Mouse (Mus musculus) thymus, adult 2 months (tissue): ENCODE results near the gene Pms2.

Source experiments
- CTCF ChIP-seq: fragments of 200-500 bp; IDR thresholded peaks from 2 replicates; pipeline ENCODE4 v1.5.1; 2012; ENCODE audit warnings: mild to moderate bottlenecking, control low read depth, low read length, moderate library complexity, borderline replicate concordance; ENCODE audit not compliant: control insufficient read depth, poor library complexity, insufficient read depth; ENCODE audit errors: extremely low read depth
- POLR2A ChIP-seq: fragments of 200-500 bp; IDR thresholded peaks from 2 replicates; pipeline ENCODE4 v1.6.1; 2012; ENCODE audit warnings: mild to moderate bottlenecking, low read length, control low read depth, moderate library complexity; ENCODE audit not compliant: control insufficient read depth, poor library complexity, insufficient read depth; ENCODE audit errors: extremely low read depth

DNA sequence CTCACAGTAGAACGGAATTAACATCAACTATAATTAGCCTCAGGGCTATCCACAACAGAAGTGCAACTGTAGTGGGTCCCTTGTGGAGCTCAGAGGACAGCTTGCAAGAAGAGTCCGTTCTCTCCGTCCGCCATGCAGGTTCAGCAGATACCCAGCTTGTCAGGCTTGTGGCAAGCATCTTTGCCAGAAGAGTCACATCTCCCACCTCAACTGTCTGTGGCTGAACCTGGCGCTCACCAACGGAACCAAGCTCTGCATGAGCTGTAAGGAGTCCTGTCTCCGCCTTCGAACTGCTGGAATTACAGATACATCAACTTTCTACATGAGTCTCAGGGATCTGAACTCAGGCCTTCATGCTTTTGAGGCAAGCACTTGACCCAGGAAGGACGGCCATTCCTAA is 26.4 kb downstream of the Pms2 start:
- no peak for TF ChIP-seq CTCF
- TF ChIP-seq POLR2A, result no peak
